Mouse (Mus musculus): ENCODE measurements around the gene Hdac9.

Hdac9 gene

DNA sequence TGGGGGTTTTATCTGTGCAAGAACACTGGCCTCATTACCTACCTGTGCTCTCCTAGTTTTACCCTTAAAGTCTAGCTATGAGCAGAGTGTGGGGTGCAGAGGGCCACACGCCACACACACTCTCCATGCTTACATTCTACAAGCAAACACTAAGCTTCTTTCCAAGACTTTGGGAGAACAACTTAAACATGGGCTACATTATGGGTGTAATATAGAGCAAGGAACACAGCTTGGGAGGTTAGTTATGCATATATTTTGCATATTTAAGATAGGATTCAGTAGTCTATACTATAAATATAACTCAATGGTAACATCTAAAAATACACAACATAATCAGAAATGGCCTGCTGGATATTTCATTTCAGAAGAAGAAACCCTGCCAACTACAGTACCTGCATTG, 80.8 kb downstream of the Hdac9 start:
- Histone ChIP-seq H3K36me3 (ENCODE audit: control insufficient read depth, insufficient read depth, low read length, poor library complexity, severe bottlenecking) (no peaks in the 10 kb centered on the region), H3K27me3 (ENCODE audit: control insufficient read depth, insufficient read depth, low read length, poor library complexity, severe bottlenecking) (no peaks in the 10 kb centered on the region)
- DNase-seq (ENCODE audit: low read depth, low spot score): no peak

DNA sequence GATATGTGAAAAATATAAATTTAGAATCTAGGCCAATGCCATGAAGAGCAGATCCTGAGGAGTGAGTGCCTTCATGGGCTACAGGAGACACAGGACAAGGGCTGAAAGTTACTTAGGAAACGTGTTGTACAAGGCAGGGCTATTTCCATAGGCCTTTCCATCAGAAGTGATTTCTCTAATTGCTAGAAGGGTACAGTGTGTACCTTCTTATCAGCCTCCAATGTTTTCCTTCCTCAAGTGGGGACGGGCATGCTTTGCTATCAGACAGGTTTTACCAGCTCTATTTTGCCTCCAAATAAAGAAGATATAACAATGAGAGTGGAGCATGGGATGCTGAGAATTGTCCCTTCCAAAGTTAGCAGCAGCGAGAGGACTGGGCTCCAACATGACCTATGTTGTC, 81.4 kb downstream of the Hdac9 start:
- no peaks in the 10 kb centered on the region for H3K36me3 ChIP-seq (ENCODE audit: control insufficient read depth, insufficient read depth, low read length, poor library complexity, severe bottlenecking)
- DNase-seq (ENCODE audit: low read depth, low spot score): no peak
- H3K27me3 ChIP-seq (ENCODE audit: control insufficient read depth, insufficient read depth, low read length, poor library complexity, severe bottlenecking): no peaks in the 10 kb centered on the region

DNA sequence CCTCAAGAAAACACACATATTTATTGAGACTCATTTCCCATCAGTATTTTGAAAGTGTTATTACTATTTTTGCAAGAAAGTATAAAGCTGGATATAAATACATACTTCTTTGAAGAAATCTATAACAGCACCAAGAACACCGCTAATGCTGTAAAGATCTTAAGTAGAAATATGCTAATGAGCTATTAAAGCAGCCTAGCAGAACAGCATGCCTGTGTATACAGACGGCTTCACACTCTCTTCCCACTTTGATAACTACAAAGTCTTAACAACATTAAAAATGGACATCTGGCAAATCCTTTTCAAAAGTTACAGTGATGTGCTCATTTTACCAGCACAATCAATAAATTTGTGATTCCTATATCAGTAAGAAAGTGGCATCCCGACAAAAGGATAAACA, 88.2 kb downstream of the Hdac9 start:
- DNase-seq (ENCODE audit: low read depth, low spot score): no peak
- no peaks in the 10 kb centered on the region for H3K27me3 ChIP-seq (ENCODE audit: control insufficient read depth, insufficient read depth, low read length, poor library complexity, severe bottlenecking)
- no peaks in the 10 kb centered on the region for H3K36me3 ChIP-seq (ENCODE audit: control insufficient read depth, insufficient read depth, low read length, poor library complexity, severe bottlenecking)

DNA sequence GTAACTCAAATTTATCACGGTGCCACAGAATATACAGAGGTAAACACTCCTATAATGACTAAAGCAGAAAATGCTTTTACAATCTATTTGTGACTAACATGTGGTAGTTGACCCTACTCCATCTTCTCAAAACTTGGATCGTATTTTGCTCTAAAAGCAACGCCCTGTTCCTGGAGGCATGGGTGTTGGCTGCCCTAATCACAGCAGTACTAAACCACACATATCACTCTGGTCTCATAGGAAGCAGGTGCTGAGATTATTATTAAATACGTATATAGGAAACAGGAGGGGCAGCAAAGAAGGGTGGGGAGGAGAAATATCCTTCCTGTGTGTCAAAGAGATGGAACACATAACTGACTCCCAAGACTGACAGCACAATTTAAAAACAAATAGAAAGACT, 90.0 kb downstream of the Hdac9 start:
- no peaks in the 10 kb centered on the region for H3K36me3 ChIP-seq (ENCODE audit: control insufficient read depth, insufficient read depth, low read length, poor library complexity, severe bottlenecking)
- H3K27me3 ChIP-seq (ENCODE audit: control insufficient read depth, insufficient read depth, low read length, poor library complexity, severe bottlenecking): no peaks in the 10 kb centered on the region
- DNase-seq (ENCODE audit: low read depth, low spot score): no peak

DNA sequence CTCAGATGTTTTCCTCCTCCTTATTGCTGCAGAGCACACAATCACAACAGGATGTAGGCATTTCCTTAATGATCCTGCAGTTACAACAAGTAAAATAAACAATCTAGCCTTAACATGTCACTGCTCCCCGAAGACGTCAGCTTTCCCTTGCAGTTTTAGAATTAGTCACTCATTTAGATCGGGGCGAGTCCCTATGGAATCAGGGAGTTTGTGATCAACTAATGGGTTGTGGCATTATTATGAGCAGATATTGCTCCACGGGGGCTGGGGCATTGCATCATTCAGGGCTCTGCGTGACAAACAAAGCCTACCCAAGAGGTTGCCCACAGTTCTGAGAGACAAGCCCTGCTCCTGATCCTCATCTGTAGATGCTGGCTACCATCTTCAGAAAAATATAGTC, 96.7 kb downstream of the Hdac9 start:
- H3K36me3 ChIP-seq (ENCODE audit: control insufficient read depth, insufficient read depth, low read length, poor library complexity, severe bottlenecking): no peaks in the 10 kb centered on the region
- no peaks in the 10 kb centered on the region for H3K27me3 ChIP-seq (ENCODE audit: control insufficient read depth, insufficient read depth, low read length, poor library complexity, severe bottlenecking)
- no peak for DNase-seq (ENCODE audit: low read depth, low spot score)

DNA sequence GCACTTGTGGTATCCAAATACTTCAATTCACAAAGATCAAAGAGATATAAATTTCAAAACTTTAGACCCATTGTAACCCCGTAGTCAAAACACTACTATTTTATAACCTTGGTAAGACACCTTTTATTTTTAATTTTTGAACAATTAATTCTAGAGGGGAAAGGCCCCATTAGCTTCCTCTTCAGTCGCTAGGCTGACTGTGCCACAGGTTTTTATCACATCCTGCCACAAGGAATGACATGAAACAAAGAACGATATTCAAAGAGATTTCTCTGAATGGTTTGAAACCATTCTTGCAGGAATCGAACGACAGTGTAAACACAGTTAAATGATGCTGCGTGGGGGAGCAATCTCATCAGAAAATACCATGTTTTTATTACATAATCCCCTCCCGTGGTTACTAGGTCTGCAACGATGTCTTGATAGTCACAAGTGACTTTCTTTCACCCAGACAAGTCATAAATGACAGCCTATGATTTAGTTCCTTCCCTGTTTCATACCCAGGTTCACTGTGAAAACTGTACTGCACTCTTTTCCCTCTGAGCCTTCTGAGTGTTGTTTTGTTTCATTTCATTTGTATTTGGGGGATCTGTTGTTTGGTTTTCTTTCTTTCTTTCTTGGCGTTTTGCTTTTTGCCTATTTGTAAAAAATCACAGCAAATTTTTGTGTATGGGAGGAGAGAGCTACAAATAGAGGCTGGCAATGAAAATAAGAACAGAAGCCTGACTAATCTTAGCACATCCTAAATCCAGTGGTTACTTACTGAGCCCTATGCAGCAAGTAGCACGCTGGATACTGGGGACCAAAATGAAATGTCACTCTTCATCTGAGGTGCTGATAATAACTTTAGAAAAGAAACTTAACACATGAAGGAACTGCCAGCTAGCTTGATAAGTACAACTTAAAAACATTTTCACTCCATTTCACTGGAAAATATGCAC, 105.0 kb downstream of the Hdac9 start:
- no peaks in the 10 kb centered on the region for H3K36me3 ChIP-seq (ENCODE audit: control insufficient read depth, insufficient read depth, low read length, poor library complexity, severe bottlenecking)
- no peak for DNase-seq (ENCODE audit: low read depth, low spot score)
- no peaks in the 10 kb centered on the region for H3K27me3 ChIP-seq (ENCODE audit: control insufficient read depth, insufficient read depth, low read length, poor library complexity, severe bottlenecking)

DNA sequence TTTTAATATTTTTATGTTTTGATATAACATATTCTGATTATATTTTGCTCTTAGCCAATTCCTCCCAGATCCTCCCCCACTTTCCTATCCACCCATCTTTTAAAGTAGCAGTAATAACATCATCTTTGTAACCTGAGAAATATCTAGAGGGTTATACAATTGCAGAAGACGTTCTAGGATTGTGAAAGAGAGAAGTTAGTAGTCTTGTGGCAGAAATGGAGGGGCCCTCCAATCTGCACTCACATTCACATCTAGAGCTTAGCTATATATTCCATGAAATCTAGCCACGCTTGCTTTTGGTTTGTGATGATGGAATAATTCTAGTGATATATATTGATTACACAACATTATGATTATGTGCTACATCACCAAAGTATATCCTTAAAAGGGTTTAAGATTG, 106.7 kb downstream of the Hdac9 start:
- H3K36me3 ChIP-seq (ENCODE audit: control insufficient read depth, insufficient read depth, low read length, poor library complexity, severe bottlenecking): no peaks in the 10 kb centered on the region
- no peaks in the 10 kb centered on the region for H3K27me3 ChIP-seq (ENCODE audit: control insufficient read depth, insufficient read depth, low read length, poor library complexity, severe bottlenecking)
- DNase-seq (ENCODE audit: low read depth, low spot score): no peak

DNA sequence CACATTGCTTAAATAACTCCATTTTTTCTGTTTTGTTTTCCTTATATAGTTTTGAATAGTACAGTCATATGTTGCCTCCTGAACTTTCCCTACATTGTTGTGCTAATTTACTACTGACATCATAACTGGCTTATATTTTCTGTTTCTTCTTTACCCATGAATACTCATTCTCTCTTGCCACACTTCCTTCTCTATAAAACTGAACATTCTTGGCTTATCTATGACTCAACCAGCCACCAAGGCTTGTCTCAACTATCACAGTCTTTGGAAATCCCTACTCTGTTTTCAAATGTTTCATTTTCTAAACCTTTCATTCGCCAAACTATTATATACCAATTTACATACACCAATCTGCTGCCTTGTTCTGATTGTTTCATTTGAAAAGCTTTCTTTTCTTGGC, 108.7 kb downstream of the Hdac9 start:
- Histone ChIP-seq H3K36me3 (ENCODE audit: control insufficient read depth, insufficient read depth, low read length, poor library complexity, severe bottlenecking) (no peaks in the 10 kb centered on the region), H3K27me3 (ENCODE audit: control insufficient read depth, insufficient read depth, low read length, poor library complexity, severe bottlenecking) (no peaks in the 10 kb centered on the region)
- DNase-seq (ENCODE audit: low read depth, low spot score): no peak

DNA sequence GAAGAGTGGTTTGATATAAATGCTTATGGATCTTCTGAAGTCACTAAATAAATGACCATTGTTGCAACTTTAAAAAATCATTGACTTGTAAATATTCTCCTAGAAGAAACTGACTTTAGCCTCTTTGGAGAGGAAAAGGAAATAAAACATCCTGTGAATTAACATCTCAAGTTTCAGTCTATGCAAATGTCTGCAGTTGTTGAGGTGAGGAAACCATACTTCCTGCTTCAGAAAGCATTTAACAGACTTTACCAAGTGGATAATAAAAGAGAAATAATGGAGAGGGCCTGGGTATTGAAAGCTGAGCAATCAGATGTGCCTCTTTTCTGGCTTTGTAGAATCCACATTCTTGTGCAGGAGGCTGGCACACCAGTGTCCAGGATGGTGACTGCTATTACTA, 110.4 kb downstream of the Hdac9 start:
- H3K36me3 ChIP-seq (ENCODE audit: control insufficient read depth, insufficient read depth, low read length, poor library complexity, severe bottlenecking): no peaks in the 10 kb centered on the region
- no peaks in the 10 kb centered on the region for H3K27me3 ChIP-seq (ENCODE audit: control insufficient read depth, insufficient read depth, low read length, poor library complexity, severe bottlenecking)
- peak; percentile 61 for DNase-seq (ENCODE audit: low read depth, low spot score)

DNA sequence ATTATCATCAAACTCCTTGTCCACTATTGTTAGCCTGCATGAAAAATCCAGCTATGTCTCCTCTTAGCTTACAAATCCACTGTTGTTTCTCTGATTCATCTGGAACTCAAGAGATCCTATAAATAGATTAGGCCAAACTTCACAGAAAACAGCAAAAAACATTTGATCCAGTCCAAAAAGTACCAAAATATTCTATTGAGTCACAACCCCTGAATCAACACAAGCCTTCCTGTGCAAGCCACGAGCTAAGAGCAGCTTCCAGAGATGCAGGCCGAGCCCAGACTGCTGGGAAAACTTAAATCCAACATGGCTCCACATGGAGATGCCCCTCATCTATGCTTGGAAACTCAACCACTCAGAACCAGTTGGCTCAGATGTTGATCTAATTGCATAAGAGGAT, 113.2 kb downstream of the Hdac9 start:
- H3K36me3 ChIP-seq (ENCODE audit: control insufficient read depth, insufficient read depth, low read length, poor library complexity, severe bottlenecking): no peaks in the 10 kb centered on the region
- DNase-seq (ENCODE audit: low read depth, low spot score): no peak

DNA sequence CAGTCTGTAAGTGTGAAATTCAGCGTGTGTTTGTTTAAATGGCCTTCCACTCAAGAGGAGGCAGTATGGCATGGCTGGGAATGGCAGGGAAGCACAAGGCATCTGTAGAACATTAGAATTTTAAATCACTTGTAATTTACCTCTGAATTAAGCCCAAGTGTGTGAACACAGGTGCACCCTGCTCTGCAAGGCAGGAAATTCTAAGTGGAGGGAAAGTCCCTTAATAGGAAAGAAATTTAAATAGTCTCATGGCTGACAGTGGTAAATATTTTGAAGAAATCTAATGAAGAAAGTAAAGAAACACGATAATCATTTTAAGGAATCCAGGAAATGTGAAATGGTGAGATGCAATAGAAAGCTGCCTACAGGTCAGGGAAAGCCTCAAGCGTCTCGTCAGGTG, 114.6 kb downstream of the Hdac9 start:
- DNase-seq (ENCODE audit: low read depth, low spot score): peak; percentile 52
- Histone ChIP-seq H3K36me3 (ENCODE audit: control insufficient read depth, insufficient read depth, low read length, poor library complexity, severe bottlenecking) (no peaks in the 10 kb centered on the region), H3K27me3 (ENCODE audit: control insufficient read depth, insufficient read depth, low read length, poor library complexity, severe bottlenecking) (no peaks in the 10 kb centered on the region)

More for the DNA sequence above, 113.2 kb downstream of the Hdac9 start:
- H3K27me3 ChIP-seq (ENCODE audit: control insufficient read depth, insufficient read depth, low read length, poor library complexity, severe bottlenecking): no peaks in the 10 kb centered on the region

DNA sequence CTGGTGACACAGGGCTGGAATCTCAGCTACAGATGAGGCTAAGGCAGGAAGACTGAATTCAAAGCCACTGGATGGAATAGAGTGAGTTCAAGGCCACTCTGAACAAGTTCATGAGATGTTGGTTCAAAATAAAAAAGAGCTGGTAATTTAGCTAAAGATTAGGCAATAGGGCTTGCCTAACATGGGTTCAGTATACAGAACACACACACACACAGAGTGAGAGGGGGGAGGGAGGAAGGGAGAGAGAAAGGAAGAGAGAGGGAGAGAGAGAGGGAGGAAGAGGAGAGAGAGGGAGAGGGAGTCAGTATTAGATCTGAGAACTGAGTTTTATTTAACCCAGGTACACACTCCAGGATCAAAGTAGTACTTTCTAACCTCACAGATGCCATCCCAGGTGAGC, 115.1 kb downstream of the Hdac9 start:
- Histone ChIP-seq H3K36me3 (ENCODE audit: control insufficient read depth, insufficient read depth, low read length, poor library complexity, severe bottlenecking) (no peaks in the 10 kb centered on the region), H3K27me3 (ENCODE audit: control insufficient read depth, insufficient read depth, low read length, poor library complexity, severe bottlenecking) (no peaks in the 10 kb centered on the region)
- no peak for DNase-seq (ENCODE audit: low read depth, low spot score)

DNA sequence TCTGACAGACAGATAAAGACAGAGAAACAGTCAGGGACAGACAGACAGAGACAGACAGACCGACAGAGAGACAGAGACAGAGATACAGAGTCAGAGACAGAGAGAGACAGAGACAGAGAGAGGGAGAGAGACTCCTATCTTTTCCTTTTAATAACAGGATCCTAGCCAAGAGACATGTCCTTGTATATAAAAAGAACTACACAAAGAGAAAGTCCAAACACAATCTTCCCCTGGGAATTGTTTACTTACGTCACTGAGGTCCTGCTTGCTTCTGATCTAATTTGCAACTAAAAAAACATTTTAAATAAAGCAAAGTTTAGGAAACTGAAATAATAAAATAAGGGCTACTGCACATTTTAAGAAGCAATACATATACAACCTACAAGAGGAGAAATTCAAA, 119.5 kb downstream of the Hdac9 start:
- no peaks in the 10 kb centered on the region; the same call in 1 of the 2 replicates for H3K27me3 ChIP-seq (ENCODE audit: control insufficient read depth, insufficient read depth, low read length, poor library complexity, severe bottlenecking)

DNA sequence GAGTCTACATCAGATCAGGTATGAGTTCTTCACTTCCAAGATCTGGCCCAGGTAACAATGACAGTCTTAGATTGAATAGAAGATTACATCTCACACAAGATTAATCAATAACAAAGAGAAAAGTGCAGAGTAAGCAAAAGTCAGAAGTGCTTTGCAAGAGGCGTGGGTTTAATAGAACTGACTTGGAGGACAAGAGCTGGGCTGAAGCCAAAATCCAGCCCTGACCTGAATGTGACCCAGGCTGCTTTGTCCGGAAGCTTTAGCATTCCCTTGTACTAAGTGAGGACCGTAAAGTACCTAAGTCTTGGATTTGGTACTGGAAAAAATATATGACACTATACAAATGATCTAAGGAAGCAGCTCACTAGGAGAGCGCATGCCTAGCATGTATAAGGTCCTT, 121.4 kb downstream of the Hdac9 start:
- DNase-seq (ENCODE audit: low read depth, low spot score): no peak
- Histone ChIP-seq H3K36me3 (ENCODE audit: control insufficient read depth, insufficient read depth, low read length, poor library complexity, severe bottlenecking) (no peaks in the 10 kb centered on the region), H3K27me3 (ENCODE audit: control insufficient read depth, insufficient read depth, low read length, poor library complexity, severe bottlenecking) (no peaks in the 10 kb centered on the region; the same call in 1 of the 2 replicates)

More for the DNA sequence above, 119.5 kb downstream of the Hdac9 start:
- no peak for DNase-seq (ENCODE audit: low read depth, low spot score)
- no peaks in the 10 kb centered on the region for H3K36me3 ChIP-seq (ENCODE audit: control insufficient read depth, insufficient read depth, low read length, poor library complexity, severe bottlenecking)

DNA sequence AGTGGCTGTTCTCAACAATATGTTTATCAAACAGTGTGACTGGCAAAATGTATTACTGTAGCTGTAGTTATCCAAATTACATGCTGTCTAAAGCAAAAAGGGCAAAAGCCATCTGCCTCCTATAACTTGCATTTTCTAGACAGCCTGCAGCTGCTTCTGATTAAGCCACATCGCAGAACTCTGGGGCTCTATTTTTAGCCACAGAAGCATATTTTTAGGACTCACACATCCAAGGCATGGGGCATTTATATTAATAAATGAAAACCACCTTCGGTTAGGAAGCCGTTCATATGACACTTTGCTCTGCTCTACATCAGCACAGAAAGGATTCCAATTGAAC, 124.8 kb downstream of the Hdac9 start:
- H3K27me3 ChIP-seq (ENCODE audit: control insufficient read depth, insufficient read depth, low read length, poor library complexity, severe bottlenecking): no peaks in the 10 kb centered on the region; the same call in 1 of the 2 replicates
- no peaks in the 10 kb centered on the region for H3K36me3 ChIP-seq (ENCODE audit: control insufficient read depth, insufficient read depth, low read length, poor library complexity, severe bottlenecking)
- DNase-seq (ENCODE audit: low read depth, low spot score): no peak
